Mouse (Mus musculus): ENCODE data around the gene Zfp626.
"Not testable (repeated sequence)": the region's sequence is repeated elsewhere in the genome, so short reads cannot be mapped to it uniquely, and the experiment has no call there.

The Zfp626 gene

GRCm38 (mm10) chr7:27860396-27861235, 53.6 kb downstream of the Zfp626 start:
- peak; percentile 77 for DNase-seq

- not testable (repeated sequence) for DNase-seq
These were observed 55.6 kb downstream of the Zfp626 start for GRCm38 (mm10) chr7:27862578-27862977.
